Mouse (Mus musculus): ENCODE measurements at regions not wholly inside any gene's neighbourhood (a gene's known extent, or its start where the extent isn't known, plus 50 kb on each side); places are given as distances from the start of the nearest gene placed in this dataset.

DNA sequence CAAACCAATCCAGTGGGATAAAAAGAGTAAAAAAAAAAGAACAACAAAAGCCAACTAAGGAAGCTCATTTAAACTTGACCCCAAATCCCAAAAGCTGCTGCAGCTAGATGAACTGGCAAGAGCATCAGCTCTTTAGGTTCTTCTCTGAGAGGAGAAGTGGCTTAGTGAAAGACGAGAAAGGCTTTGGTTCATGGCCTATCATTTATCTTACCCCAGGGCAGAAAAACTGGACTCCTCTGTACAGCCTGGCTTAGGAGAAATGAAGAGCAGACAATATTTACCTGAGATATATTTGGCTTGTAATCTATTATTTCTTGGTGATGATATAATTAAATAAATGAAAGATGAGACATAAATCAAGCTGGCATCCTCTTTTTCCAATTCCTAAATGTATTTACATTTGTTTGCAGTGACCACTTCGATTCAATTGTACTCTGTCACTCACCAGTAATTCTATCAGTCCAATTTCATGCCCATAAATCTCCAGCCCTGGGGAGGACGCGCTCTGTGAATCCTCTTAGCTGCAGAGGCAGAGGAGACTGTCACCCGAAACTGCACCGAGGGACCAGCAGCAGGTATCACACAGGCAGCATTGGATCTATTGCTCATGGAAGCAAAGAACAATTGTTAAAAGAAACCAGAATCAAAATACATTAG, 114.8 kb upstream of the Plpp4 start:
- H3K9me3 ChIP-seq (replicated peaks), result no peaks in the 10 kb centered on the region
- H3K36me3 ChIP-seq, result no peaks in the 10 kb centered on the region
- H3K4me1 ChIP-seq (replicated peaks), result no peaks in the 10 kb centered on the region
- ATAC-seq (ENCODE audit: low read depth) (no peak), DNase-seq (no peak)
- no peak overlapping the region for H3K9ac ChIP-seq
- H3K27ac ChIP-seq, result no peak overlapping the region
- WGBS (ENCODE audit: insufficient replicate concordance), result 60% methylated on average over 6 of the region's 6 CpGs
- H3K4me2 ChIP-seq, result no peak overlapping the region
- no peaks in the 10 kb centered on the region for H3K27me3 ChIP-seq
- no peak overlapping the region for H3K4me3 ChIP-seq (replicated peaks)

DNA sequence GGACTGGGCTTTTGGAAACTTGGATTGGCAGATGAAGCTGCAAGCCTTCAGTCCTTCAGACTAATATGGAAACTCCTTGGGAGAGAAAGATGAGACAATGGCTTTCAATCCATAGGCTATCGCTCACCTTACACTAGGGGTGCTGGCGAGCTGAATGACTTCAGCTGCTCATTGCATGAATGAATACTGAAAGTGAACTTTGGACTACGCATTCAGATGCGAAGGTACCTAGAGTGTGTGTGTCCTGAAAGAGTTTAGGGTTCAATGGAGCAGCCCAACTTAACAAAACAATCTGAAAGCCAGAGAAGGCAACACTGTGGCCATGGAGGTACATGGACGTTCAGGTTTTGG, 114.3 kb upstream of the Plpp4 start:
- Histone ChIP-seq H3K4me1 (replicated peaks) (no peaks in the 10 kb centered on the region), H3K36me3 (no peaks in the 10 kb centered on the region), H3K9me3 (replicated peaks) (no peaks in the 10 kb centered on the region), H3K4me3 (replicated peaks) (no peak overlapping the region), H3K4me2 (no peak overlapping the region), H3K9ac (no peak overlapping the region), H3K27ac (no peak overlapping the region), H3K27me3 (no peaks in the 10 kb centered on the region)
- no peak for DNase-seq
- 50% methylated on average over 5 of the region's 5 CpGs for WGBS (ENCODE audit: insufficient replicate concordance)
- ATAC-seq (ENCODE audit: low read depth), result no peak

DNA sequence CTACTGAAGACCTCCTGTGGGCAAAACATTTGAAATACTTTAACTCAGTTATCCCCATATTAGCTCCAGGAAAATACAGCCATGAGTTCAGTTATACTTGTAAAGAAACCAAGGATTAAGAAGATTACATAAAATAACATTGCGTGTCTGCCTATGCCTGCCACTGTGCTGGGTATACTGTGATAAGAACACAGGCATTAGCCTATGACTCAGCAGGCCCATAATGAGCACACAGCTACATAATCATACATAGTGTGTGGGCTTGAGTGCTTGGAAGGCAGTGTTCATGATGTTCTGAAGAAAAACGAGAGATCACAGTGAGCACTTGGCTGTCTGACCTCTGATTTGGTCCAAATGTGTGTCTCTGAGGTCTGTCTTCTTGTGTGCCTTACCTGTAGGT, 101.3 kb upstream of the Plpp4 start:
- H3K4me1 ChIP-seq (replicated peaks), result no peaks in the 10 kb centered on the region
- DNase-seq (no peak), ATAC-seq (ENCODE audit: low read depth) (no peak)
- H3K27ac ChIP-seq, result no peak overlapping the region
- H3K27me3 ChIP-seq, result no peaks in the 10 kb centered on the region
- no peak overlapping the region for H3K4me3 ChIP-seq (replicated peaks)
- H3K9me3 ChIP-seq (replicated peaks), result no peaks in the 10 kb centered on the region
- H3K4me2 ChIP-seq, result no peak overlapping the region
- WGBS (ENCODE audit: insufficient replicate concordance), result 41% methylated on average over 2 of the region's 2 CpGs
- H3K36me3 ChIP-seq, result no peaks in the 10 kb centered on the region
- no peak overlapping the region for H3K9ac ChIP-seq

DNA sequence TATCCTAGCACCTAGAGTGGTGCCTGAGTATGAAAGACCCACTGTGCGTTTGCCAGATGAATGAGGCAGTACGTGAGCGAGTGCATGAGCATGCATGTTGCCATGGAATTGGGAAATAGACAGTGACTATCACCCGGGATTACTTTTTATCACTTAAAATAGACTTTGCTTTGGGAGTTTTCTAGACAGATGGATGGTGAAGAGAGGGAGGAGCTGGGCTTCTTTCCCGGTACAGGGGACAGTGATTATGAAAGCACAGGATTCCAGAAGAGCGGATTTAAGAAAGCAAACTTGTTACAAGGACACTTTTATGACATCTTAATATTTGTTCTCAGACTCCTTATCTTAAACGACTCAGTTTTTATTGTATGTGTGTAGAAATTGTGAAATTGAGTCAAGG, 86.9 kb upstream of the Plpp4 start:
- DNase-seq (no peak), ATAC-seq (ENCODE audit: low read depth) (no peak)
- Histone ChIP-seq H3K36me3 (no peaks in the 10 kb centered on the region), H3K9ac (no peak overlapping the region), H3K4me2 (no peak overlapping the region), H3K4me1 (replicated peaks) (no peaks in the 10 kb centered on the region), H3K9me3 (replicated peaks) (no peaks in the 10 kb centered on the region), H3K4me3 (replicated peaks) (no peak overlapping the region), H3K27ac (no peak overlapping the region), H3K27me3 (no peaks in the 10 kb centered on the region)
- WGBS (ENCODE audit: insufficient replicate concordance), result 71% methylated on average over 7 of the region's 7 CpGs

DNA sequence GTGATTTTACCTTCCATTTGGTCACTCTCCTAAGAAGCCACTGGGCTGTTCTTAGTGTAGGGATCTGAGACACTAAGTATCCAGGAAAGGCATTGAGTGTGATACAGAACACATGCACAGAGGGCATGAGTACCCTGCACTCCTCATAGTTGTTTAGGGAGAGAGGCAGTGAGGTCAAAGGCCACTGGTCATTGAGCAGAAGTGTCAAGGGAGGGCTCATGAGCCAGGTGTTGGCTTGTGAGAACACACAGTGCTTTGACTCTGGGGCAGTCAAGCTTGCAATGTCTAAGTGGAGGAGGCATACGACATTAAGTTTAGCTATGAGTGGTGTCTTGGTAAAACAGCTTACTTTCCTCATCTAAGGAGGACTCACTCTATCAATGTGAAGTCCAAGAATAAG, 65.9 kb upstream of the Plpp4 start:
- Histone ChIP-seq H3K27ac (no peak overlapping the region), H3K4me3 (replicated peaks) (no peak overlapping the region), H3K9me3 (replicated peaks) (no peaks in the 10 kb centered on the region), H3K36me3 (no peaks in the 10 kb centered on the region), H3K4me2 (no peak overlapping the region), H3K4me1 (replicated peaks) (no peaks in the 10 kb centered on the region), H3K27me3 (no peaks in the 10 kb centered on the region), H3K9ac (no peak overlapping the region)
- WGBS (ENCODE audit: insufficient replicate concordance), result 47% methylated on average over 1 of the region's 1 CpGs
- ATAC-seq (ENCODE audit: low read depth) (no peak), DNase-seq (no peak)

DNA sequence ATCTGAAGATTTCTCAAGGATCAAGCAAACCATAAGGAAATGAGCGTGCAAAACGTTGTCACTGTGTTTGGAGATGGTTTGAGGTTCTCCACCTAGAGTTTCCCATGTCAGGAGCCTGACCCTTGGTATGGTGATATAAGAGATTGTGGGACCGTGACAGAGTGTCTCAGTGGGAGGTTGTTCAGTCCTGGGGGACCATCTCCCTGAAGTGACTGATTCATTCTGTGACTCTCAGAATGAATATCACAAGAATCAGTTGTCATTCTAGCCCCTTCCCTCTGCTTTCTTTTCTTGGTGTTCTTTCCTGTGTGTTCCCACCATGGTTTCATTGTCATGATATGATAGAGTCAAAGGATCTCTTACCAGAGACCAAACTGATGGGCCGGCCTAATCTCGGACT, 49.8 kb upstream of the Plpp4 start:
- ATAC-seq (ENCODE audit: low read depth) (no peak), DNase-seq (no peak)
- H3K27ac ChIP-seq, result no peak overlapping the region
- no peaks in the 10 kb centered on the region for H3K36me3 ChIP-seq
- WGBS (ENCODE audit: insufficient replicate concordance), result 53% methylated on average over 5 of the region's 5 CpGs
- no peaks in the 10 kb centered on the region for H3K4me1 ChIP-seq (replicated peaks)
- no peak overlapping the region for H3K4me3 ChIP-seq (replicated peaks)
- no peaks in the 10 kb centered on the region for H3K9me3 ChIP-seq (replicated peaks)
- H3K9ac ChIP-seq, result no peak overlapping the region
- no peak overlapping the region for H3K4me2 ChIP-seq
- no peaks in the 10 kb centered on the region for H3K27me3 ChIP-seq

All from liver, embryonic 13.5 days (tissue).